Mouse (Mus musculus) midbrain, embryonic 13.5 days (tissue): ENCODE measurements around the gene 1700088E04Rik. TPM values are rescaled to one million over a fixed set of nuclear protein-coding genes. Genes with fewer than 3 reads are reported as not detected.
A peak's percentile ranks its signal among the peaks of the same experiment; 100 is the strongest.

ENCODE experiments used
- ATAC-seq: fragments of 200-750 bp; cut with Nextera tagmentation; 2 replicates; pipeline ENCODE4 v1.8.0; 2017; ENCODE audit warnings: mild to moderate bottlenecking, moderate TSS enrichment, moderate library complexity
- H3K27ac ChIP-seq: fragments of 300-500 bp; sonication (generic); 2 replicates; pipeline ENCODE4 v1.5.1; 2015; ENCODE audit warnings: inconsistent platforms, mild to moderate bottlenecking, moderate library complexity
- H3K27me3 ChIP-seq: fragments of 300-500 bp; sonication (generic); 2 replicates; pipeline ENCODE4 v1.6.1; 2015; ENCODE audit warnings: mild to moderate bottlenecking, inconsistent platforms
- H3K36me3 ChIP-seq: fragments of 300-500 bp; sonication (generic); 2 replicates; pipeline ENCODE4 v1.6.1; 2015; ENCODE audit warnings: mild to moderate bottlenecking, inconsistent platforms
- H3K4me1 ChIP-seq: fragments of 300-500 bp; sonication (generic); replicated peaks from 2 replicates; pipeline ENCODE4 v1.6.1; 2015; ENCODE audit warnings: inconsistent platforms
- H3K4me2 ChIP-seq: fragments of 300-500 bp; sonication (generic); replicated peaks from 2 replicates; pipeline ENCODE4 v1.6.1; 2015; ENCODE audit warnings: moderate library complexity, mild to moderate bottlenecking, inconsistent platforms
- H3K4me3 ChIP-seq: fragments of 300-500 bp; sonication (generic); replicated peaks from 2 replicates; pipeline ENCODE4 v1.5.1; 2015; ENCODE audit warnings: mild to moderate bottlenecking, inconsistent platforms
- H3K9ac ChIP-seq: fragments of 300-500 bp; sonication (generic); replicated peaks from 2 replicates; pipeline ENCODE4 v1.6.1; 2015; ENCODE audit warnings: mild to moderate bottlenecking, inconsistent platforms
- H3K9me3 ChIP-seq: fragments of 300-500 bp; sonication (generic); 2 replicates; pipeline ENCODE4 v1.6.1; 2016; ENCODE audit warnings: mild to moderate bottlenecking, inconsistent platforms
- WGBS: fragments of 180-500 bp; shearing (Covaris S2); methylation state at CpG from one replicate; pipeline ENCODE4 v1.1.7; 2015; 5-methylcytosine and 5-hydroxymethylcytosine counted together
- polyA plus RNA-seq: library from polyadenylated mRNA; unstranded; fragments of >200 nt; fragmentation: Nextera tagmentation; extraction: Ambion mirVana; gene quantifications from 2 replicates; pipeline ENCODE4 v1.2.1, GENCODE M21; 2015

1700088E04Rik gene
- polyA plus RNA-seq, 1 experiment from 2014 or later = 16.6 TPM

DNA sequence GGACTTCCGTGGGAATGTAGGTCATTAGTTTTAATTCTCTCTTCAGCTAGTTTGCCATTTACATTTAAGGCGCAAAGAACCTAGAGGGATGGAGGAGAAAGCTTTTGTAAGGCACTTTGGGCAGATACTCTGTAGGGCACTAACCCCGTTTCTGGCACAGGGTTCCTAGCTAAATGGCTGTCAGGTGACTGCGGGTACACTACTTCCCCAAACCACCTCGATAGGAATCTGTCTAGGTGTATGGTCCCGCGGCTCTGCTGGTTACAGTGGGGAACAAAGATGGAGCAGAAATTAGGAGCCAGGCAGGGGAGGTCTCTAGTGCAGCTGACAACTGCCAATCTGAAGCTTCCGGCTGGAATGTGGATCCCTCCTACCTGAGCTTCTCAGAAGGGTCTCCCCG lies 31.0 kb downstream of the 1700088E04Rik start:
- Histone ChIP-seq H3K27me3 (peaks cover 10% of the 10 kb centered on the region), H3K36me3 (peaks cover 12% of the 10 kb centered on the region), H3K4me3 (peak overlapping the region; percentile 88), H3K9me3 (no peaks in the 10 kb centered on the region), H3K4me2 (peak overlapping the region; percentile 96), H3K9ac (peak overlapping the region; percentile 89), H3K4me1 (peaks cover 33% of the 10 kb centered on the region), H3K27ac (no peak overlapping the region)
- WGBS = 22% methylated on average over 9 of the region's 9 CpGs
- no peak for ATAC-seq

DNA sequence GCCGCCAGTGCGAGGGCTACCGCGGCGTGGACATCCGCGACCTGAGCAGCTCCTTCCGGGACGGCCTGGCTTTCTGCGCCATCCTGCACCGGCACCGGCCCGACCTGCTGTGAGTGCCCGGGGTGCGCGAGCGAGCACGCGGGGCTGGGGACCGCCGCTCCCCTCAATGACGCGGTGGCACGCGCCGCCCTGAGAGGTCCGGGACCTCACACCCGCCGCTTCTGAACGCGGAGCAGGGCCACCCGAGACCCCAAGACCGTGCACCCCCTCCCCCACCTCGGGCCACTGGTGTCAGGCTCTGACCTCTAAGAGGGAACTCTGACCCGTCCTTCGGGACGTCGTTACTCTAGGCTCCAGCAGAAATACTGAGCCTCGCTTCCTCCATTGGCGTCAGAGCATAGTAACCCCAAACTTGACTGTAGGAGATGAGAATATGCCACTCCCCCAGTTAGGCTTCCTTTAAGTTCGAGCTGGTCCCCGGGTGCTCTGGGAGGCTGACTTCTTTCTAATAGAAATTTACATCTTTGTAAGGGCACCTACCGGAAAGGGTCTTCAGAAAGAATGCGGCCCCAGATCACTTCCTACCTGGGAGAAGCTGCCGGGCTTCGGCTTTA lies 31.6 kb downstream of the 1700088E04Rik start:
- peaks cover 10% of the 10 kb centered on the region for H3K27me3 ChIP-seq
- peaks cover 33% of the 10 kb centered on the region for H3K4me1 ChIP-seq
- H3K9me3 ChIP-seq = no peaks in the 10 kb centered on the region
- ATAC-seq = peak; percentile 74
- H3K4me3 ChIP-seq = peak overlapping the region; percentile 88
- peak overlapping the region; percentile 96 for H3K4me2 ChIP-seq
- WGBS = under 1% methylated on average over 40 of the region's 46 CpGs
- peak overlapping the region; percentile 56 for H3K27ac ChIP-seq
- H3K9ac ChIP-seq = peak overlapping the region; percentile 89
- H3K36me3 ChIP-seq = peaks cover 6% of the 10 kb centered on the region

DNA sequence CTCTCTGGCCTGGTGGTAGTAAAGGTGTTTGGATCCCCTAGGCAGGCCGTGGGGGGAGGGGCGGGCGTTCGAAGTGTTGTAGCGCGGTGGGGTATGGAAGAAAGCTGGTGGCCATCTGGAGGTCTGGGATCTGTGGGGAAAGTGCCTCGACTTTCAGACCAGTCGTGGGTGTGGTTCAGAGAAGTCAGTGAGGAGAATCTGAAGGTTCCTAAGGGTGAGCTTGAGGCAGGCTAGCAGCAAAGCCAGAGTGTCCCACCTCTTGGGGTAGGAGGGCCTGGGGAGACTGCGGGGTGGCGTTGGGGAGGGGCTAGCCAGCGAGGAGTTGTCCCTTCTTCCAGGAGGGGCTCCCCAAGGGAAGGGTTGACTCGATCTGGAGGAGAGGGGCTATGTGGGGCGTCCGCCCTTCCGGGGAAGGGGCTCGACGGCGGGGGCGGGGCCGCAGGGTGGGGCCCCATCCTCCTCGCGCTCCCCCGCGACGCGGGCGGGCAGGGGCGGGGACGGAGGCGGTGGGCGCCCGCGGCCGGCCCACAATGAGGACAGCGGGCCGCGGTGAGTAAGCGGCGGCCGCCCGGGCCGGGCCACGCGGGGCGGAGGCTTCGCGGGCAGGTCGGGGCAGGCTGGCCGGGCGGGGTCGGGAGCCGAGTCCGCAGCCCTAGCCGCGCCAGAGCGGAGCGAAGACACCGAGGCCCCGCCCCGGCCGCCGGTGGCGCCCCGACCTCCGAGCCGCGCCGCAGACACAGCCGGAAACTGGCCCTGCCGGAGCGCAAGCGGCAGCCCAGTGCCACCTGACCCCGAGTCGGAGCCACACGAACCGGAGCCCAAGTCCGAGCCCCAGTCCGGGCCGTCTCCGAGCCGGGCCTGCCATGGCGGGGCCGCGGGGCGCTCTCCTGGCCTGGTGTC lies 32.4 kb downstream of the 1700088E04Rik start, which contains the start of gene Micall1:
Micall1 (plus strand) TSS at position 478 of the 900 bp plus-strand sequence.
- peak; percentile 84 for ATAC-seq
- H3K9ac ChIP-seq = peak within 1 kb of the TSS; percentile 89
- H3K4me2 ChIP-seq = peak within 1 kb of the TSS; percentile 96
- under 1% methylated on average over 80 of the region's 85 CpGs for WGBS
- peak within 1 kb of the TSS; percentile 88 for H3K4me3 ChIP-seq
- no peaks in the 10 kb centered on the region for H3K9me3 ChIP-seq
- H3K27ac ChIP-seq = peak within 1 kb of the TSS; percentile 56
- peaks cover 10% of the 10 kb centered on the region for H3K27me3 ChIP-seq
- H3K36me3 ChIP-seq = peaks cover 6% of the 10 kb centered on the region; the same call in 1 of the 2 replicates
- peaks cover 33% of the 10 kb centered on the region for H3K4me1 ChIP-seq

DNA sequence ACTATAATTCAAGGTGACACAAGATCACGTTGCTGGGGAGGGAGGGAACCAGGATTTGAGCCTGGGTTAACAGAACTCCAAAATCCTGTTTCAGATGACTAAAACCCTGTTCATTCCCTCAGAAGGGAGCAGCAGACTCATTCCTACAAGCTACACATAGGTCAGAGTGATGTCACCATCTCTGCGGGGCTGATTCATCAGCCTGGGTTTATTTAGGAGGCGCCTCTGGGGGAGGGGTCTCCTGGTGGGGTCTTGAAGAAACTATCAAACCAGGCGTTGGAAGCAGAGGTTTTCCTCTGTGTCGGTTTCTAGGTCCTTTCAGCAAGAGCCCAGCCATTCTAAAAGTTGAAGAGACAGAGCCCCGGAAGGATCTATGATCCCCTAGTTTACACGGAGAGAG lies 33.1 kb downstream of the 1700088E04Rik start:
- Histone ChIP-seq H3K9me3 (no peaks in the 10 kb centered on the region), H3K4me1 (peaks cover 33% of the 10 kb centered on the region), H3K27ac (no peak overlapping the region; the same call in 1 of the 2 replicates), H3K4me2 (peak overlapping the region; percentile 96), H3K36me3 (peaks cover 4% of the 10 kb centered on the region; the same call in 1 of the 2 replicates), H3K9ac (no peak overlapping the region), H3K4me3 (peak overlapping the region; percentile 88), H3K27me3 (peaks cover 10% of the 10 kb centered on the region)
- ATAC-seq = no peak
- 25% methylated on average over 7 of the region's 7 CpGs for WGBS

DNA sequence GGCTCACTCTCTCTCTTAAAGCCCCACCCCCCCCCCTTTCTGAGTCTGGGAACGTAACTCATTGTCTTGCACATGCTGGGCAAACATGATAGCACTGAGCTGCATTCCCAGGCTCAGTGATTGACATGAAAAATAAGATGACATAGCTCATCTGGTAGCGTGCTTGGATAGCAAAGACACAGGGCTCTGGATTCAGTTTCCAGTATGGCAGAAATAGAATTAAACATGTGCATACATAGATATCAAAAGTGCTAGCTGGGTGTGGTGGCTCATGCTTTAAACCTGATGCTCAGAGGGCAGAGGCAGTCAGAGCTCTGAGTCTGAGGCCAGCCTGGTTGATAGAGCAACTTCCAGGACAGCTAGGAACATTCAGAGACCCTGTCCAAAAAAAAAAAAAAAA lies 35.2 kb downstream of the 1700088E04Rik start:
- Histone ChIP-seq H3K4me1 (peaks cover 22% of the 10 kb centered on the region), H3K27ac (no peak overlapping the region), H3K4me3 (no peak overlapping the region), H3K9me3 (no peaks in the 10 kb centered on the region), H3K36me3 (no peaks in the 10 kb centered on the region), H3K27me3 (peaks cover 8% of the 10 kb centered on the region), H3K9ac (no peak overlapping the region), H3K4me2 (no peak overlapping the region)
- no peak for ATAC-seq
- WGBS = 71% methylated on average over 2 of the region's 2 CpGs

DNA sequence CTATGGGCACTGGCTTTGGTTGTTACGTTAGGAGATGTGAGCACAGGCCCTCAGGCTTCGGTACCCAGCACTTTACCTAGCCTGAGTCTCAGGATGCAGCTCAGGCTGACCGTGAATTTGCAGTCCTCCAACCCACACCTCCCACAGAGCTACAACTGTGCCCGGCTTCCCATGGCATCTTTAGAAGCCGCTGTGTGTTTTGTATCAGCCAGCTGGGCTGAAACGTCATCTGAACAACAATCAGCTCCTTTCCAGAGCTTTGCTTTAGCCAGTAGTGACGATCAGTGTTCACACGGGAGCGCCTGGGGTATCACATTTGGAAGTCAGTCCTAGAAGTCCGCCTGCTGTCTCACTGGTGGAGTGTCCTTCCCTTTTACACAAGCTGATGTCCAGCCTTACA lies 37.8 kb downstream of the 1700088E04Rik start:
- no peak for ATAC-seq
- 69% methylated on average over 10 of the region's 10 CpGs for WGBS

DNA sequence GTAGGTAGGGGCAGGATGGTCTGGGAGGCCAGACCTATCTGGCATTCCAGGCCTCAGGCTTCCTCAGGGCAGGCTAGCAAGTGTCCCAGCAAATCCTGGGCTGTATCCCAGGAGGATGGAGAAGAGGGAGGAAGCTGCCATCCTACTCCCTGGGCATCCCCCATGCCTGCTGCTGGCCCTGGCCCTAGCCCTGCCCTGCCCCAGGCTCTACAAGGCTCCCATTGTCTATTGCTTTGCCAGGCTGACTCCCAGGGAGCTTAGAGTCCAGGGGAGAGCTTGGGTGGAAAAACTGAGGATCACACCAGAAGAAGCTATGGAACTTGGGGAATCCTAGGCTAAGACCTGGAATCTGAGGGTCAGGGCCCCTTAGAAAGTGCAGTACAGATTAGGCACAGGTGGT lies 39.5 kb downstream of the 1700088E04Rik start:
- Histone ChIP-seq H3K4me2 (no peak overlapping the region), H3K9ac (no peak overlapping the region), H3K36me3 (peaks cover 2% of the 10 kb centered on the region; the same call in 1 of the 2 replicates), H3K9me3 (no peaks in the 10 kb centered on the region), H3K4me1 (no peaks in the 10 kb centered on the region), H3K27me3 (no peaks in the 10 kb centered on the region), H3K4me3 (no peak overlapping the region), H3K27ac (no peak overlapping the region)
- no peak for ATAC-seq

More for the DNA sequence above, 37.8 kb downstream of the 1700088E04Rik start:
- Histone ChIP-seq H3K9ac (no peak overlapping the region), H3K36me3 (no peaks in the 10 kb centered on the region), H3K4me3 (no peak overlapping the region), H3K4me1 (peaks cover 4% of the 10 kb centered on the region), H3K27ac (no peak overlapping the region), H3K4me2 (no peak overlapping the region), H3K9me3 (no peaks in the 10 kb centered on the region), H3K27me3 (peaks cover 3% of the 10 kb centered on the region; the same call in 1 of the 2 replicates)

DNA sequence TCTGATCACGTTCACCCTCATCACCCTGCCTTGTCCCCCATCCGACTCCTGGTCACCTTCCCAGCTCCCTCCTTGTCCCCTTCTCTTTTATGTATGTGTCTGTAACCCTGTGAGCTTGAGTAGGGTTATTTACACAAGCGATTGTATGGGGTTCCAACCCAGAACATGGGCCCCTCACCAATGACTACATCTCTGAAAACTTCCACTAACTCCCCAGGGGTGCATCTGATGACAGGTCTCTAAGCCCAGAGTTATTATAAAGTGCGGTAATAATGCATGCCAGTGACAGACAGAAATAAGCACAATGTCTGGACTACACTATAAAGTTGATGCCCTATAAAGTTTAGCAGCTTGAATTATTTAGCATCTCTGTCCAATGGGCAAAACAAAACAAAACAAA lies 40.7 kb downstream of the 1700088E04Rik start:
- Histone ChIP-seq H3K9me3 (no peaks in the 10 kb centered on the region), H3K27me3 (no peaks in the 10 kb centered on the region), H3K4me3 (no peak overlapping the region), H3K9ac (no peak overlapping the region), H3K4me2 (no peak overlapping the region), H3K4me1 (no peaks in the 10 kb centered on the region), H3K27ac (no peak overlapping the region), H3K36me3 (peaks cover 13% of the 10 kb centered on the region)
- no peak for ATAC-seq
- WGBS = 69% methylated on average over 4 of the region's 4 CpGs

DNA sequence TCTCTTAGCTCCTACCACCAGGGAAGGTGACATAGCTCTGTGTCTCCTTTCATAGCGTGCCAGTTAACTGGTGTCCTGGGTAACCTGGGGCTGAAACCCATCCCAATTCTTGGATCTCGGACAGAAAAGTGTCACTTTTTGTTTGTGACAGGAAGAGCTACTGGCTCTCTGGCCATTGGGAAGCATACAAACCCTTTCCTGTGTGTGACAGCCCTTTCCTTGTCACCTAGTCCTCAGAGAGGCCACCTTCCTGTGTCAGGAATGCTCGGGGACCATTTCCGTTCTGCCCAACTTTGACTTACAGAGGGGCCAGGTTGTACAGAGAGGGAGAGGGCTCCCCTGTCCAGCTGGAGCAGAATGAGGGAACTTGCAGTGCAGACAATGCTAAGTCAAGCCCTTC lies 41.6 kb downstream of the 1700088E04Rik start:
- H3K4me3 ChIP-seq = no peak overlapping the region
- WGBS = 72% methylated on average over 4 of the region's 4 CpGs
- ATAC-seq = no peak
- H3K9me3 ChIP-seq = no peaks in the 10 kb centered on the region
- no peaks in the 10 kb centered on the region for H3K4me1 ChIP-seq
- no peak overlapping the region for H3K4me2 ChIP-seq
- H3K27me3 ChIP-seq = no peaks in the 10 kb centered on the region
- H3K27ac ChIP-seq = no peak overlapping the region
- no peak overlapping the region for H3K9ac ChIP-seq
- peaks cover 22% of the 10 kb centered on the region for H3K36me3 ChIP-seq

DNA sequence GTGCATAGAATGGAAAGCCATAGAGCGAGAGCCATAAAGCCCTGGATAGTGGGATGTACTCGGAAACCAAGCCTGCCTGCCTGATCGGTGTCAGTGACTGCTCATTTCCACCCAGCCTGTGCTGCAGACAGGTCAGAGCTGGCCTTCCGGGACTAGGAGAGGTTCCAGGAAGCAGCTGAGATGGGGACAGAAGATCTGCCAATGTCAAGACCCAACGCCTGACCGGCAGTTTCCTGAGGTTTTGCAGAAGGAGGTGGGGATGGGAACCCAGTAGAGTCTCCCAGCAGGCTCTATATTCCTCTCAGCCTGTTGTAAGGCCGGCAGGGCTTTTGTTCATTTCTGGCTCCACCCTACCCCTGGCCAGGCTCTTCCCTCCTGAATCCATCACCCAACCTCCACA lies 42.2 kb downstream of the 1700088E04Rik start:
- Histone ChIP-seq H3K27ac (no peak overlapping the region), H3K36me3 (peaks cover 28% of the 10 kb centered on the region), H3K4me1 (no peaks in the 10 kb centered on the region), H3K9ac (no peak overlapping the region), H3K4me2 (no peak overlapping the region), H3K27me3 (no peaks in the 10 kb centered on the region), H3K9me3 (no peaks in the 10 kb centered on the region), H3K4me3 (no peak overlapping the region)
- 56% methylated on average over 7 of the region's 7 CpGs for WGBS
- no peak for ATAC-seq

DNA sequence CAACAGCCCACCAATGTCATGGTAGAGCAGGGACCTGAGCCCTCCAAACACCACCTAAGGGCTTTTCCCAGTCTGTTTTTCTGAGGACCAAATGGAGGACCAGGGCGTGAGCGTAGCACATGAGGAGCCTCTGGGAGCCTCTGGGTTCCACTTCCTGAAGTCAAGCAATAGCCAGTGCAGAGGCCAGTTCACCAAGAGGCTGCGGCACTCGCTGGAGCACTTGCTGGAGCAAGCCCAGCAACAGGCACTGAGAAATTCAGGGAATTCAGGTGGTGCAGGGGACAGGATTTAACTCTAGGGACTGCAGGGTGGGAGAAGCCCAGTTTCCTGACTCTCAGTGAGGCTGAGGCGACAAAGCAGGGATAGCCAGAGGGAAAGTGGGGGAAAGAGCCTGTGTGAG lies 42.8 kb downstream of the 1700088E04Rik start:
- no peak overlapping the region for H3K4me3 ChIP-seq
- no peaks in the 10 kb centered on the region for H3K9me3 ChIP-seq
- WGBS = 74% methylated on average over 5 of the region's 5 CpGs
- ATAC-seq = no peak
- H3K9ac ChIP-seq = no peak overlapping the region
- no peak overlapping the region for H3K4me2 ChIP-seq
- no peaks in the 10 kb centered on the region for H3K4me1 ChIP-seq
- H3K36me3 ChIP-seq = peaks cover 34% of the 10 kb centered on the region
- H3K27ac ChIP-seq = no peak overlapping the region
- H3K27me3 ChIP-seq = no peaks in the 10 kb centered on the region

DNA sequence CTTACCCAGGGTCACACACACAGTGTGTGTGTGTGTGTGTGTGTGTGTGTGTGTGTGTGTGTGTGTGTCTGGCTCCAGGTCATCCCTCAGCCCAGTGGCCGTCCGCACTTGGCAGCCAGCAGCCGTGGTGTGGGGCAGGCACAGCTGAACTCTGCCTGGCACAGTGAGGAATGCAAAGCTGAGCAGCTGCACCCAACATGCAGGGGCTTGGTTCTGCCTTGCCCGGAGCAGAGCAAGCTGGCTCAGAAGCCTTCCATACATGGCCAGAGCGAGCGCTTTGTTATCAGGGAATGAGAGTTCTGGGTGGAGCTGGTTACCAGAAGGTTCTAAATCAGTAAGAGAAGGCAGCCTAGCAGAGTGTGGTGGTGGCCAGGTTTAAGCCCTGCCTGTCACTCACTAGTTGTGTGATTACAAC lies 43.4 kb downstream of the 1700088E04Rik start:
- no peak overlapping the region for H3K27ac ChIP-seq
- no peak overlapping the region for H3K4me3 ChIP-seq
- no peak overlapping the region for H3K9ac ChIP-seq
- no peak for ATAC-seq
- H3K36me3 ChIP-seq = peaks cover 40% of the 10 kb centered on the region
- WGBS = 69% methylated on average over 6 of the region's 6 CpGs
- H3K27me3 ChIP-seq = no peaks in the 10 kb centered on the region
- no peaks in the 10 kb centered on the region for H3K9me3 ChIP-seq
- no peaks in the 10 kb centered on the region for H3K4me1 ChIP-seq
- no peak overlapping the region for H3K4me2 ChIP-seq
